12 mouse cellular contexts compared by ENCODE assay signal in the genomic region with DNA sequence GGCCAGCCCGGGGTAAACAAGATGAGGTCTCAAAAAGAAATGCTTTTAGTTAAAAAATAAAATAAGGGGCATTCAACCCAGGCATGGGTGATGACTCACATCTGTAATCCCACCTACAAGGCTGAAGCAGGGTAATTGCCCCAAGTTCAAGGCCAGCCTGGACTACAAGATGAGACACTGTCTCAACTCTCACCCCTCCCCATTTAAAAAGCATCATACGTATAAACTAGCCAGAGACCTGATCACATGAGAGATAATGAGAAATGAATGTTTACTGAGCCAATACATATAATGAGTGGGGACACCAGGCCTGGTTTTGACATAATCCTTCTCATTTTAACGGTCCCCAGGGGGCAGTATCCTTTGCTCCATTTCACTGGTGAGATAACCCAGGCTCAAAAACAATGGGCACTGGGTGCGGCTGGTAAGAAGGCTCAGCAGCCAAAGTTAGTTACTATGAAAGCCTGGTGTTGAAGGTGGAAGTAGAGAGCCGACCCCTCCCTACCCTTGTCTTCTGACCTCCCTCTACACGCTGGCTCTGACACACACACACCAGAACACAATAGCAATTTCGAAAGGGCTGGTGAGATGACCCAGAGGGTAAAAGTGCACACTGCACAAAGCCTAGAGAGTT. TPM values are rescaled to one million over a fixed set of nuclear protein-coding genes. Genes with fewer than 3 reads are reported as not detected.
DNase-seq lines count a peak whose midpoint lies in the region; ATAC-seq and TF ChIP-seq lines count a peak whose summit lies in the region.
"Had no signal": no experiment of that assay in that cellular context is flagged by ENCODE, and none has a peak within 500 bp of the region (broad histone marks: within the 10 kb centered on the region; RNA-seq: fewer than 3 reads in every experiment).

No protein-coding gene starts in this region.

- no peak overlapping the region for H3K4me3 ChIP-seq in gastrocnemius, adult 2 months
- no peak overlapping the region for H3K4me3 ChIP-seq in spleen, adult 2 months (ENCODE audit: extremely low read depth, insufficient read depth, insufficient read length)
- H3K4me3 ChIP-seq in small intestine, adult 2 months (ENCODE audit: low read depth, low read length) = no peak overlapping the region
- H3K4me3 ChIP-seq in hindbrain, postnatal 0 days (ENCODE audit: low read length) = no peak overlapping the region
- no peak overlapping the region for H3K4me3 ChIP-seq in neural tube, embryonic 15.5 days (replicated peaks)
- H3K4me3 ChIP-seq: embryonic facial prominence, embryonic 12.5 days; midbrain, embryonic 12.5 days had no signal

- no peak overlapping the region for H3K9ac ChIP-seq in hindbrain, postnatal 0 days (replicated peaks; ENCODE audit: low read length)
- H3K9ac ChIP-seq in neural tube, embryonic 15.5 days (replicated peaks) = no peak overlapping the region
- H3K9ac ChIP-seq: embryonic facial prominence, embryonic 12.5 days; midbrain, embryonic 12.5 days had no signal

- H3K9me3 ChIP-seq in hindbrain, postnatal 0 days (ENCODE audit: low read length) = no peaks in the 10 kb centered on the region
- H3K9me3 ChIP-seq in neural tube, embryonic 15.5 days (replicated peaks) = no peaks in the 10 kb centered on the region
- H3K9me3 ChIP-seq: embryonic facial prominence, embryonic 12.5 days; midbrain, embryonic 12.5 days had no signal

- TF ChIP-seq POLR2A in spleen, adult 2 months (IDR thresholded peaks at IDR 0.05; ENCODE audit: low read depth, low read length) = no peak
- TF ChIP-seq POLR2A in small intestine, adult 2 months (IDR thresholded peaks at IDR 0.05; ENCODE audit: low read depth, low read length) = no peak

- ATAC-seq in hematopoietic stem cell, adult 5-6 weeks (replicated peaks in 1 of 2; ENCODE audit: insufficient read depth in 1 of 2, low FRiP score in 2 of 2, low TSS enrichment in 1 of 2, low read depth in 1 of 2, poor library complexity in 2 of 2, severe bottlenecking in 2 of 2) = peak; percentile 13 to 39; a peak in 1 of 4 replicates
- no peak for ATAC-seq in hindbrain, postnatal 0 days
- no peak for ATAC-seq in neural tube, embryonic 15.5 days (ENCODE audit: low FRiP score)

- peak overlapping the region; percentile 64 for H3K27ac ChIP-seq in gastrocnemius, adult 2 months
- H3K27ac ChIP-seq in spleen, adult 2 months (ENCODE audit: insufficient read depth, low read length) = peak overlapping the region; percentile 17; the same call in 1 of the 2 replicates
- 0 out of 2 replicates have a peak overlapping the region, but pooled peaks have one; percentile 0 for H3K27ac ChIP-seq in small intestine, adult 2 months (ENCODE audit: insufficient read depth, low read depth, low read length)
- no peak overlapping the region for H3K27ac ChIP-seq in hindbrain, postnatal 0 days
- H3K27ac ChIP-seq in neural tube, embryonic 15.5 days (replicated peaks) = no peak overlapping the region
- H3K27ac ChIP-seq: embryonic facial prominence, embryonic 12.5 days; midbrain, embryonic 12.5 days had no signal

- intact Hi-C loops in gastrocnemius, adult 2 months (cut with DNase I) = no loop called here

- H3K36me3 ChIP-seq in spleen, adult 2 months (ENCODE audit: control insufficient read depth, insufficient read depth, low read length) = no peaks in the 10 kb centered on the region
- no peaks in the 10 kb centered on the region for H3K36me3 ChIP-seq in small intestine, adult 2 months (ENCODE audit: control insufficient read depth, insufficient read depth, low read length)
- H3K36me3 ChIP-seq in hindbrain, postnatal 0 days (ENCODE audit: insufficient read depth, low read length) = no peaks in the 10 kb centered on the region
- 0 out of 2 replicates have a peak, but pooled peaks cover 5% of the 10 kb centered on the region for H3K36me3 ChIP-seq in neural tube, embryonic 15.5 days
- H3K36me3 ChIP-seq: embryonic facial prominence, embryonic 12.5 days; G1E; midbrain, embryonic 12.5 days had no signal

- 58% methylated on average over 7 of the region's 7 CpGs for WGBS in spleen, adult 2 months
- WGBS in small intestine, adult 2 months = 59% methylated on average over 7 of the region's 7 CpGs
- WGBS in hindbrain, postnatal 0 days = 71% methylated on average over 7 of the region's 7 CpGs
- WGBS in neural tube, embryonic 15.5 days = 63% methylated on average over 7 of the region's 7 CpGs

- TF ChIP-seq CTCF in gastrocnemius, adult 2 months (IDR thresholded peaks at IDR 0.05) = no peak; the same call in 1 of the 2 replicates
- TF ChIP-seq CTCF in spleen, adult 2 months (IDR thresholded peaks at IDR 0.05; ENCODE audit: extremely low read depth, insufficient read depth, insufficient read length, insufficient replicate concordance) = no peak
- no peak for TF ChIP-seq CTCF in small intestine, adult 2 months (IDR thresholded peaks at IDR 0.05; ENCODE audit: extremely low read depth, insufficient read length, insufficient replicate concordance, low read depth, low read length)
- TF ChIP-seq CTCF in hindbrain, postnatal 0 days (IDR thresholded peaks at IDR 0.05; ENCODE audit: low read depth) = no peak

- H3K4me2 ChIP-seq in hindbrain, postnatal 0 days (ENCODE audit: low read depth, low read length) = no peak overlapping the region
- H3K4me2 ChIP-seq in neural tube, embryonic 15.5 days = no peak overlapping the region
- H3K4me2 ChIP-seq: embryonic facial prominence, embryonic 12.5 days; midbrain, embryonic 12.5 days had no signal

- H3K4me1 ChIP-seq in spleen, adult 2 months (ENCODE audit: control insufficient read depth, insufficient read depth, insufficient read length) = peaks cover 11% of the 10 kb centered on the region; the same call in 1 of the 2 replicates
- H3K4me1 ChIP-seq in small intestine, adult 2 months (ENCODE audit: control insufficient read depth, insufficient read depth, insufficient read length, low read length) = no peaks in the 10 kb centered on the region
- no peaks in the 10 kb centered on the region; the same call in 1 of the 2 replicates for H3K4me1 ChIP-seq in hindbrain, postnatal 0 days (ENCODE audit: insufficient read depth, low read length)
- peaks cover 18% of the 10 kb centered on the region for H3K4me1 ChIP-seq in neural tube, embryonic 15.5 days
- H3K4me1 ChIP-seq: embryonic facial prominence, embryonic 12.5 days had no signal

- H3K27me3 ChIP-seq in spleen, adult 2 months (ENCODE audit: control insufficient read depth, insufficient read depth, low read length) = no peaks in the 10 kb centered on the region
- H3K27me3 ChIP-seq in small intestine, adult 2 months (ENCODE audit: control insufficient read depth, insufficient read depth, low read length) = no peaks in the 10 kb centered on the region
- no peaks in the 10 kb centered on the region for H3K27me3 ChIP-seq in hindbrain, postnatal 0 days (ENCODE audit: insufficient read depth, low read length)
- H3K27me3 ChIP-seq in neural tube, embryonic 15.5 days (replicated peaks) = no peaks in the 10 kb centered on the region

- no peak for DNase-seq in gastrocnemius, adult 2 months
- no peak for DNase-seq in gastrocnemius, postnatal 4 days (ENCODE audit: low spot score in 2 of 2)
- DNase-seq in spleen, adult 2 months (ENCODE audit: low read depth in 1 of 2, low spot score in 2 of 2) = peak in 1 of 2 experiments; percentile 9
- no peak for DNase-seq in spleen, adult 12 weeks (ENCODE audit: low spot score)
- no peak for DNase-seq in hindbrain, postnatal 0 days (ENCODE audit: low spot score)
- DNase-seq: thymus, postnatal 25 days had no signal

RNA-seq across cellular contexts. Expression of a gene that starts 8.9 kb away (rescaled TPM):
- 1 to 10 TPM; 4.3 to 8.2 TPM for total RNA-seq in gastrocnemius, adult 2 months (2021)
- total RNA-seq in gastrocnemius, postnatal 4 days (2021) = 1 to 10 TPM; 5.2 to 6.4 TPM
- polyA plus RNA-seq in spleen, adult 2 months (2012; rRNA removed) = 2.8 and 3.5 TPM in 2 replicates
- total RNA-seq in hematopoietic stem cell, adult 5-6 weeks (2017) = 8.6 and 10.1 TPM in 2 replicates
- polyA plus RNA-seq in small intestine, adult 2 months (2012; rRNA removed) = 1.8 and 4.3 TPM in 2 replicates
- 26.3 and 26.9 TPM in 2 replicates for total RNA-seq in hindbrain, postnatal 0 days (2014; rRNA removed)
- 2.6 and 2.7 TPM in 2 replicates for polyA plus RNA-seq in hindbrain, postnatal 0 days (2015; fragmentation: Nextera tagmentation; extraction: Ambion mirVana)
- 1.9 and 2.7 TPM in 2 replicates for polyA plus RNA-seq in neural tube, embryonic 15.5 days (2015; fragmentation: Nextera tagmentation; extraction: Ambion mirVana)

Comparison
In these comparisons a context has a peak if more than half of its experiments do, and no peak if none do; other contexts are left out.
1. H3K27ac ChIP-seq: peak in gastrocnemius, adult 2 months (single experiment), spleen, adult 2 months (single experiment) and small intestine, adult 2 months (single experiment); none in hindbrain, postnatal 0 days (single experiment) and neural tube, embryonic 15.5 days (single experiment).
2. ATAC-seq: peak in hematopoietic stem cell, adult 5-6 weeks (2 of 2); none in hindbrain, postnatal 0 days (single experiment) and neural tube, embryonic 15.5 days (single experiment).